Mouse (Mus musculus) frontal cortex, postnatal 36 days (tissue): ENCODE results near the gene 0610030E20Rik.

Experiments
- DNase-seq, 2 experiments: peaks; one replicate each; pipeline ENCODE4 v3.0.0; 2022; ENCODE audit warnings: low spot score in 2 of 2

Gene 0610030E20Rik

DNA sequence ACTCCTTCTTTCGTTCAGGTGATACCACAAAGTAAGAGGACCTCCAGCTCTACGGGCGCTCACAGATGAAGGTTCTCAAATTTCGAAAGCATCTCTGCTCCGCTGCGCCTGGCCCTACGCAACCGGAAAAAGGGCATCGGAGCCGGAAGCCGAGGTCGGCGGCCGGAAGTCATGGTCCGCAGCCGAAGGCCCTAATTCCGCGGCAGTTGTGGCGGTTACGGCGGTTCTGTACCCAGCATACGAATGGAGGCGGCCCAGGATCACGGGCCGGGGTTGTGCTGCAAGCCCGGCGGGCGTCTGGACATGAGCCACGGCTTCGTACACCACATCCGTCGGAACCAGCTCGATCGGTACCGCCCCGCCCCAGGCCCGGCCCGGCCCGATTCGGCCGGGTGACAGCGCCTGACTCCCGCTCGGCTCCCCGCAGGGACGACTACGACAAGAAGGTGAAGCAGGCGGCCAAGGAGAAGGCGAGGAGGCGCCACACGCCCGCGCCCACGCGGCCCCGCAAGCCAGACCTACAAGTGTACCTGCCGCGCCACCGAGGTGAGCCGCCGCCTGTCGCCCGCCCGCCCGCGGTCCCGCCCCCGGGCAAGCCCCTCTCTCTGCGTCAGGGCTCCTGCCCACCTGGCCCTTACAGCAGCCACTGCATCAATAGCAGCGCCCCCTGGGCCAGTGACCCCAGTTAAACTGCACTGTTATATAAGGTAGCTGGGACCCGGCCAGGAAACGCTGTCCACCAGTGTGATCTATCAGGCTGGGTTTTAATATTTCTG lies at the start of gene 0610030E20Rik:
Gene 0610030E20Rik, plus strand, starts transcription at position 152 of the 776 bp plus-strand sequence.
- peak; percentile 81 to 83 for DNase-seq

- no peak for DNase-seq
These were observed 49.3 kb upstream of the 0610030E20Rik start for GRCm38 (mm10) chr6:72297825-72298224.

DNA sequence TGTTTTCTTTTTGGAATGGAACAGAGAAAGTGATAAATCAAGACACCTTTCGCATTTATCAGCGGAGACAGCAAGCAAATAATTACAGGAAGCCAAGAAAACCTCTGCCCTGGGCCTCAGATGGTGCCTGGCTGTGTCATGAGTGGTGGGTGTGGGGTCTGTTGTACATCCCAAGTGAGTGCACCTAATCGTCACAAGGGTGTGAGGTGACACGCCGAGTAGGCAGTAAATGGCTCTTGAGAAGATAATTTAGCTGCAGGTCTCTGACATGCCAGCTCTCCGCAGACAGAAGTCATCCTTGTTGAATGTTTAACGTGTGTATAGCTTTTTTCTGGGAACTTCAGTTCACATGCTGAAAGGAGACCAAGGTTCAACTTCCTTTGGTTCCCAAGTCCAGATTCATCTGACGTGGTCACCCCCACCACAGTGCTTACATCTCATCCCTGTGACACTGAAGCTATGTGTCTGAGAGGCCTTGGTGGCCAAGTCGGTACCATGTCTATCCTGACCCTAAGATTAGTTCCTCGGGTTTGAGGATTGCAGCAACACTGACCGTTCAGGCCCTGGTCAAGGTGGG lies 44.7 kb upstream of the 0610030E20Rik start:
- no peak for DNase-seq

GRCm38 (mm10) chr6:72303510-72303909 lies 43.6 kb upstream of the 0610030E20Rik start:
- no peak for DNase-seq

GRCm38 (mm10) chr6:72312198-72312597 lies 34.9 kb upstream of the 0610030E20Rik start:
- DNase-seq = no peak

DNA sequence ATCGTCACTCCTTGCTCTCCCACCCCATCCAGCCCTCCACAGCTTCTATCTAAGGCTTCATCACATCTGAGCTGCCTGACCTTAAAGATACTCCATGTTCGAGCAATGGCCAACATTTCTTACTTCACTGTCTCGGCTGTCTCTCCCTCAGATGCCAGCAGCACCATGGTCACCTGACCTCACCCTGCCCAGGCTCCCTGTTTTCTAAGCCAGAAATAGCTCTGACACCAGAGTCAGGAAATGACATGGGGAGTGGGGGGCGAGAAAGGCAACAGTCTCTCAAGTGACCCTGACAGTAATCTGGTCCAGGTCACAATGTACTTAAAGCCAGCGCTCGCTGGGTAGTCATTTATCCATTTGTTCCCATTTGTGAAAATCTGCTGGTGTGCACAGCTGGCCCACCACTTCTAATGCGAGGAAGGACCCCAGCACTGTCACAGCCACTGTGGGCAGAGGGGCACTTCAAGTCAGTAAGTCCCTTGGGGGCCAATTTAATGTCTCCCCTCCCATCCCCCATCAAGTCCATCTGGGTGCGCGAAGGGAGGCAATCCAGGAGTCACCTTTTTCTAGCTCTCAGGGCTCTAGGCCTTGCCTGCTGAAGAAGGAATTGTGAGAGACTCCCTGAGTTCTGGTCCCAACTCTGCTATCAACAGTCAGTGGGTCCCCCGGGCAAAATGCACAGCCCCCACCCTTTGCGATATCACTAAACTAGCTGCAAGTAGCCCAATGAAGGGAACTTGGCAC lies 33.8 kb upstream of the 0610030E20Rik start:
- no peak for DNase-seq

GRCm38 (mm10) chr6:72315384-72315783 lies 31.7 kb upstream of the 0610030E20Rik start:
- DNase-seq = no peak

DNA sequence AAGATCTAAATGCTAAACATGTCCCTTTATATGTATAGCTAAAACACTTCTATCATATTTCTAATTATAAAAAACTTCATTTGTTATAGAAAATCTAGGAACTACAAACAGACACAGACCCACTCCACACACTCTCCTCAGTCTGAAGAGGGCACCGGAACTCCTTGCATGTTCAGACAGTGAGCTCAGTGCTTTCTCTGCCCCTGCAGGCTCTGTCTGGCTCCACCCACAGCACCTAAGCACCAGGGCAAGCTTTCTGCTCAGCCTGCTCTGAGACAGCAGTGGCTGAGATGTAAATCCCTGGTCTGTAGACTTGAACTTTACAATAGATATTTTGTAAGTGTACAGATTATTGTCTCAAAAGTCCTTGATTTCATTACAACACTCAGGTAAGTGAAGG lies 31.1 kb upstream of the 0610030E20Rik start:
- DNase-seq = no peak

DNA sequence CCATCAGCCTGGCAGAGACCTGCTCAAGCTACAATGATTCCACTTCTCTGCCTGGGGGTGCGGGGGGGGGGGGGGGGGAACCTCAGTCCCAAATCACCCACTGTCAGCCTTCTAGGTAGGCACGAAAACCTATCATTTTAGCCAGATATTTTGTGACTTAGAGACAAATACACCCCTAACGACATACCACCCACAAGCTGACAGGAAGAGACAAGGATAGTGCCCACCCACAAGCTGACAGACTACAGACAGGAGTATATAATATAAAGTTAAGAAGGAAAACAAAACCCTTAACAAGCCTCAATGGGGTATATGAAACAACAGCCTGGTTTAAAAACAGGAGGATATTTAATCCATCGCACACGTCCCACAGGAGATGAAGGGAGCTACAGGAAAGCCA lies 28.7 kb upstream of the 0610030E20Rik start:
- DNase-seq = peak; percentile 8

DNA sequence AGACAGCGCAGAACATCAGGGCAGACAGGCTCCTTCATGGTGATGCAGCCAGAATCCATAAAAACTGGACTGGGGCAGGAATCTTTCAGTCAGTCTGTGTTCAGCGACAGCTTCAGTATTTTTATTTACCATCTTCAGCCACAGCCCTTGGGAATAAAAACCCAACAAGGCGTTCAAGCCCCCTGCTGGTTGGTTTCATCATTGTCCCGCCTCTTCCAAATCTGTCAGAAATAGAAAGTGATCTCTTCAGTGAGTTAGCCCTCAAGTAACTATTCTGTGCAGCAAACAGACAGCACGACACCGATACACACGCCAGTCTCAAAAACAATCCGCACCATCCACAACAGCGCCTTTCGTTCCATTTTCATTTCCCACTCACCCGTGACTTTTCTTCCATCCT lies 28.1 kb upstream of the 0610030E20Rik start:
- peak; percentile 52 to 68 for DNase-seq

DNA sequence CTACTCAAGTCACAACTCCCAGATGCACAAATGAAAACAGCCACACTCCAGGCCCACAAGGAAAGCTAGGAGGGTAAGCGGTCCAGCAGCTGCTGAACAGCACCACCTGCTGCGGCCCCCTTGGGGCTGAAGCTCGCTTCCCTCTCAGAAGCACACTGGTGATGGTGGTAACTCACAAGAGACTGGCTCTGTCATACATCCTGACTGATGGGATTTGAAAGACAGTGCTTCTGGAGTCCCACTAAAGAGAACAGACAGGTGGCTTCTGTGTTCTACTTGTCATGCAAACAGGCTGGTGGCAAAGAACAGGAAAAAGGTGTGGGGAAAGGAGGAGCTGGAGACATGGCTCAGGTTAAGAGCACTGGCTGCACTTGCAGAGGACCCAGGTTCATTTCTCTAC lies 24.2 kb upstream of the 0610030E20Rik start:
- no peak for DNase-seq

- no peak for DNase-seq
These were observed 23.2 kb upstream of the 0610030E20Rik start for GRCm38 (mm10) chr6:72323786-72324508.

- peak in 1 of 2 experiments; percentile 53 for DNase-seq
These were observed 20.8 kb upstream of the 0610030E20Rik start for GRCm38 (mm10) chr6:72326274-72326673.

- DNase-seq = no peak
These were observed 18.1 kb upstream of the 0610030E20Rik start for GRCm38 (mm10) chr6:72329019-72329418.

DNA sequence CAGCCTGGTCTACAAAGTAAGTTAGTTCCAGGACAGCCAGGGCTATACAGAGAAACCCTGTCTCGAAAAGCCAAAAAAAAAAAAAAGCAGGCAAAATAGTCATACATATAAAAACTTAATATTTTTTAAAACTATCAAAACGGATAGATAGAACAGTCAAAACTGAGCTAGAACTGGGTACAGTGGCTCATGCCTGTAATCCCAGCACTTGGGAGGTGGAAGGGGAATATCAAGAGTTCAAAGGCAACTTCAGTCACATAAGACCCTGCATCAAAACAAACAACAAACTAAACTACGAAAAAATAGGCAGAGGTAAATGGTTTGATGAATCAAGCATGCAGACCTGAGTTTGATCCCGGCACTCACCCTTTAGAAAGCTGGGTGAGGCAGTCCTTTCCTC lies 17.0 kb upstream of the 0610030E20Rik start:
- DNase-seq = no peak

- no peak for DNase-seq
These were observed 14.0 kb upstream of the 0610030E20Rik start for GRCm38 (mm10) chr6:72333111-72333510.

- no peak for DNase-seq
These were observed 6.6 kb upstream of the 0610030E20Rik start for GRCm38 (mm10) chr6:72340481-72340880.

GRCm38 (mm10) chr6:72344396-72345073 lies 2.6 kb upstream of the 0610030E20Rik start:
- peak in 1 of 2 experiments; percentile 17 for DNase-seq

GRCm38 (mm10) chr6:72345074-72345567 lies 2.0 kb upstream of the 0610030E20Rik start, which contains the start of gene Usp39:
TSS of gene Usp39 (minus strand) at chr6:72345184.
- peak; percentile 95 to 97 for DNase-seq

GRCm38 (mm10) chr6:72345633-72346032 lies 1.5 kb upstream of the 0610030E20Rik start:
- DNase-seq = no peak

GRCm38 (mm10) chr6:72346261-72346660 lies 856 bp upstream of the 0610030E20Rik start:
- DNase-seq = no peak
